Mouse (Mus musculus) adrenal gland, postnatal 36 days (tissue): ENCODE measurements around the gene Gpi1. TPM values are rescaled to one million over a fixed set of nuclear protein-coding genes. Genes with fewer than 3 reads are reported as not detected.
"Not testable (repeated sequence)": the region's sequence is repeated elsewhere in the genome, so short reads cannot be mapped to it uniquely, and the experiment has no call there.

Source experiments
- DNase-seq, 2 experiments: peaks; one replicate each; pipeline ENCODE4 v3.0.0; 2021; ENCODE audit warnings: mixed read lengths in 1 of 2
- total RNA-seq, 2 experiments: library from RNA; stranded (reverse); gene quantifications; 2 replicates each; pipeline ENCODE4 v1.2.3; 2021

The Gpi1 gene
- total RNA-seq, 2 experiments from 2014 or later, result 373 to 429 TPM

- DNase-seq, result no peak
These were observed 46.3 kb downstream of the Gpi1 start for GRCm38 (mm10) chr7:34183794-34184193.

- peak; percentile 11 to 47 for DNase-seq
These were observed 46.8 kb downstream of the Gpi1 start for GRCm38 (mm10) chr7:34183356-34183755.

- not testable (repeated sequence) for DNase-seq
These were observed 53.9 kb downstream of the Gpi1 start for GRCm38 (mm10) chr7:34176241-34176640.

- DNase-seq, result no peak
These were observed 57.9 kb downstream of the Gpi1 start for GRCm38 (mm10) chr7:34172251-34172650.

GRCm38 (mm10) chr7:34169454-34169853 lies 60.7 kb downstream of the Gpi1 start, which contains the start of gene Uba2:
Gene Uba2 (minus strand): TSS chr7:34169599.
- DNase-seq, result no peak

- DNase-seq, result peak; percentile 94 to 95
These were observed 61.5 kb downstream of the Gpi1 start for GRCm38 (mm10) chr7:34168470-34169251.

- peak in 1 of 2 experiments; percentile 21 for DNase-seq
These were observed 62.2 kb downstream of the Gpi1 start for GRCm38 (mm10) chr7:34167766-34168469.

GRCm38 (mm10) chr7:34166850-34167249 lies 63.3 kb downstream of the Gpi1 start:
- DNase-seq, result peak; percentile 57 to 69

GRCm38 (mm10) chr7:34165999-34166398 lies 64.1 kb downstream of the Gpi1 start:
- DNase-seq, result no peak

- DNase-seq, result no peak
These were observed 65.5 kb downstream of the Gpi1 start for GRCm38 (mm10) chr7:34164671-34165070.

GRCm38 (mm10) chr7:34159167-34159566 lies 71.0 kb downstream of the Gpi1 start:
- DNase-seq, result no peak

- DNase-seq, result no peak
These were observed 72.1 kb downstream of the Gpi1 start for GRCm38 (mm10) chr7:34157994-34158393.

Other genes with a start within 250 kb of the Gpi1 start
- not detected for gene Scgb2b27, start 216.4 kb downstream of the Gpi1 start, total RNA-seq
- gene Scgb1b27, start 208.9 kb downstream of the Gpi1 start, total RNA-seq, result not detected
- not detected for gene Scgb1b30, start 134.9 kb downstream of the Gpi1 start, total RNA-seq
- gene Wtip, start 97.1 kb downstream of the Gpi1 start, total RNA-seq, result 10 to 100 TPM; 24.6 to 29.1 TPM
- 10 to 100 TPM; 74.8 to 76.1 TPM for gene Uba2, start 60.7 kb downstream of the Gpi1 start, total RNA-seq
- 10 to 100 TPM; 21.8 to 23.9 TPM for gene Pdcd2l, start 33.7 kb downstream of the Gpi1 start, total RNA-seq
- gene Gm6096, start 20.7 kb upstream of the Gpi1 start, total RNA-seq, result not detected
- 10 to 100 TPM; 57.4 to 79.6 TPM for gene 4931406P16Rik, start 83.2 kb upstream of the Gpi1 start, total RNA-seq
- 100 to 1,000 TPM; 105 to 121 TPM for gene Lsm14a, start 163.0 kb upstream of the Gpi1 start, total RNA-seq